Mouse (Mus musculus) Patski (cell line): ENCODE results near the gene Brd4. TPM values are rescaled to one million over a fixed set of nuclear protein-coding genes. Genes with fewer than 3 reads are reported as not detected.

ENCODE experiments used
- ATAC-seq: fragments of 100-300 bp; one replicate; pipeline ENCODE4 v1.8.0; 2021
- CTCF ChIA-PET: fragments of 350-600 bp; sonication (Branson Sonifier 250); formaldehyde crosslinking; loops from one replicate; lab custom pipeline; 2022; ENCODE audit warnings: inconsistent platforms; lab: Charles Lee
- POLR2A ChIA-PET: fragments of 350-600 bp; sonication (Branson Sonifier 250); formaldehyde crosslinking; loops from one replicate; lab custom pipeline; 2022; ENCODE audit warnings: antibody characterized with exemption, inconsistent platforms; lab: Charles Lee
- DNase-seq: peaks from one replicate; pipeline ENCODE4 v3.0.0-alpha.2; 2011; ENCODE audit warnings: low read depth, low spot score
- H3K27me3 ChIP-seq: fragments of 371-371 bp; one replicate; pipeline ENCODE4 v1.5.1; 2021
- CTCF ChIP-seq: fragments of 100-300 bp; IDR thresholded peaks from one replicate; pipeline ENCODE4 v1.5.1; 2021
- in situ Hi-C: fragments of 300-500 bp; cut with MboI; formaldehyde crosslinking; loops from 3 replicates; pipeline ENCODE4 v1.11.1; 2018; ENCODE audit warnings: low pct_unique_long_range_greater_than_20kb, mixed read lengths
- polyA plus RNA-seq: library from polyadenylated mRNA; unstranded; gene quantifications from one replicate; pipeline ENCODE4 v1.2.3, GENCODE M21; 2021

Brd4 gene
- polyA plus RNA-seq, 1 experiment from 2014 or later = 102 TPM

- CTCF ChIA-PET = no interaction called here
- H3K27me3 ChIP-seq = no peaks in the 10 kb centered on the region
- TF ChIP-seq CTCF = no peak
- in situ Hi-C loops = no loop called here
- no peak for DNase-seq
- ATAC-seq = no peak
- POLR2A ChIA-PET = no interaction called here
Measured at GRCm38 (mm10) chr17:32179621-32180491, 104.7 kb downstream of the Brd4 start.

GRCm38 (mm10) chr17:32176919-32177318 lies 107.6 kb downstream of the Brd4 start:
- POLR2A ChIA-PET = no interaction called here
- no peak for DNase-seq
- no peak for ATAC-seq
- no peaks in the 10 kb centered on the region for H3K27me3 ChIP-seq
- TF ChIP-seq CTCF = no peak
- CTCF ChIA-PET = no interaction called here
- in situ Hi-C loops = no loop called here

GRCm38 (mm10) chr17:32173166-32173565 lies 111.4 kb downstream of the Brd4 start:
- no peak for DNase-seq
- no peak for ATAC-seq
- no peaks in the 10 kb centered on the region for H3K27me3 ChIP-seq
- TF ChIP-seq CTCF = no peak
- in situ Hi-C loops = no loop called here
- ChIA-PET CTCF (interaction anchor here (0.9 to 1.3 kb wide), 2 partner anchors 11 to 18 kb away, joined by 3 read pairs; no protein-coding TSS in a partner anchor), POLR2A (no interaction called here)

- in situ Hi-C loops = no loop called here
- DNase-seq = no peak
- ChIA-PET CTCF (interaction anchor here (1.2 to 1.3 kb wide), 2 partner anchors 11 to 22 kb away, joined by 3 read pairs; no protein-coding TSS in a partner anchor), POLR2A (no interaction called here)
- ATAC-seq = no peak
- TF ChIP-seq CTCF = no peak
- H3K27me3 ChIP-seq = no peaks in the 10 kb centered on the region
Measured at GRCm38 (mm10) chr17:32172485-32172884, 112.0 kb downstream of the Brd4 start.

GRCm38 (mm10) chr17:32169518-32170225 lies 114.8 kb downstream of the Brd4 start:
- no peak for DNase-seq
- TF ChIP-seq CTCF = no peak
- POLR2A ChIA-PET = no interaction called here
- no peak for ATAC-seq
- CTCF ChIA-PET = no interaction called here
- in situ Hi-C loops = no loop called here
- no peaks in the 10 kb centered on the region for H3K27me3 ChIP-seq

- peaks cover 13% of the 10 kb centered on the region for H3K27me3 ChIP-seq
- CTCF ChIA-PET = no interaction called here
- DNase-seq = no peak
- POLR2A ChIA-PET = no interaction called here
- in situ Hi-C loops = no loop called here
- TF ChIP-seq CTCF = no peak
- ATAC-seq = no peak
Measured at GRCm38 (mm10) chr17:32166687-32167086, 117.8 kb downstream of the Brd4 start, which contains the start of gene Notch3. Notch3 (minus strand) TSS chr17:32166852.

- no peak for ATAC-seq
- in situ Hi-C loops = no loop called here
- POLR2A ChIA-PET = no interaction called here
- H3K27me3 ChIP-seq = peaks cover 18% of the 10 kb centered on the region
- no peak for DNase-seq
- no peak for TF ChIP-seq CTCF
- CTCF ChIA-PET = no interaction called here
Measured at GRCm38 (mm10) chr17:32165803-32166595, 118.5 kb downstream of the Brd4 start.

GRCm38 (mm10) chr17:32165266-32165802 lies 119.2 kb downstream of the Brd4 start:
- POLR2A ChIA-PET = no interaction called here
- DNase-seq (no peak), ATAC-seq (no peak)
- in situ Hi-C loops = no loop called here
- peaks cover 24% of the 10 kb centered on the region for H3K27me3 ChIP-seq
- no peak for TF ChIP-seq CTCF
- CTCF ChIA-PET = no interaction called here

GRCm38 (mm10) chr17:32164780-32165179 lies 119.7 kb downstream of the Brd4 start:
- peaks cover 30% of the 10 kb centered on the region for H3K27me3 ChIP-seq
- ATAC-seq (no peak), DNase-seq (no peak)
- CTCF ChIA-PET = no interaction called here
- in situ Hi-C loops = no loop called here
- TF ChIP-seq CTCF = no peak
- POLR2A ChIA-PET = no interaction called here
